Mouse (Mus musculus): Measurements from ENCODE around the gene Dhrs7.

DNA sequence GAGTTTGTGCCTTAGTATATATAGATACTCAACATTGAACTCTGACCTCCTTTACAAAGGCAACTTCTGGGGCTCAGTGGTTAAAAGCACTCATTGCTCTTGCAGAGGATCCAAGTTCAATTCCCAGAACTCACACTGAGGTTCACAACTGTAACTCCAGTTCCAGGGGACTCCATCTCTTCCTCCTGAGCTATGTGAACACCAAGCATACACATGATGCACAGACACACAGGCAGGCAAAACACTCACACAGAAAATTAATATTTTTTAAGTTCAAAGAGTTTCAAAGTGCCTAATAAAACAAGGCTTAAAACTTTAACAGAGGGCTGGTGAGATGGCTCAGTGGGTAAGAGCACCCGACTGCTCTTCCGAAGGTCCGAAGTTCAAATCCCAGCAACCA lies 18.9 kb upstream of the Dhrs7 start:
- TF ChIP-seq POLR2A (IDR thresholded peaks at IDR 0.05; ENCODE audit: insufficient read depth, low read depth, low read length) (no peak), CTCF (IDR thresholded peaks at IDR 0.05; ENCODE audit: insufficient read depth, low read depth, low read length) (no peak)
